Mouse (Mus musculus) brain, adult 2 months (tissue): ENCODE results near the gene Nr3c2.

ENCODE experiments used
- DNase-seq: peaks from one replicate; pipeline ENCODE4 v3.0.0; 2011; ENCODE audit warnings: low read depth, low spot score

Nr3c2 gene

GRCm38 (mm10) chr8:76971761-76972404 lies 72.6 kb downstream of the Nr3c2 start:
- DNase-seq = peak; percentile 62

GRCm38 (mm10) chr8:76972947-76973552 lies 73.8 kb downstream of the Nr3c2 start:
- peak; percentile 73 for DNase-seq

- DNase-seq = no peak
Measured at GRCm38 (mm10) chr8:76977907-76978306, 78.7 kb downstream of the Nr3c2 start.

- no peak for DNase-seq
Measured at GRCm38 (mm10) chr8:76984082-76984481, 84.8 kb downstream of the Nr3c2 start.

- no peak for DNase-seq
Measured at GRCm38 (mm10) chr8:76984851-76985250, 85.6 kb downstream of the Nr3c2 start.

GRCm38 (mm10) chr8:76987876-76988275 lies 88.6 kb downstream of the Nr3c2 start:
- DNase-seq = no peak

GRCm38 (mm10) chr8:76998276-76998675 lies 99.0 kb downstream of the Nr3c2 start:
- no peak for DNase-seq

- peak; percentile 46 for DNase-seq
Measured at GRCm38 (mm10) chr8:77009425-77009824, 110.2 kb downstream of the Nr3c2 start.

GRCm38 (mm10) chr8:77011985-77012384 lies 112.7 kb downstream of the Nr3c2 start:
- DNase-seq = peak; percentile 5

- DNase-seq = no peak
Measured at GRCm38 (mm10) chr8:77012641-77013040, 113.4 kb downstream of the Nr3c2 start.

- no peak for DNase-seq
Measured at GRCm38 (mm10) chr8:77016713-77017112, 117.5 kb downstream of the Nr3c2 start.

GRCm38 (mm10) chr8:77023837-77024710 lies 124.8 kb downstream of the Nr3c2 start:
- no peak for DNase-seq

- peak; percentile 13 for DNase-seq
Measured at GRCm38 (mm10) chr8:77031213-77031612, 132.0 kb downstream of the Nr3c2 start.

GRCm38 (mm10) chr8:77033706-77034464 lies 134.6 kb downstream of the Nr3c2 start:
- no peak for DNase-seq

- DNase-seq = no peak
Measured at GRCm38 (mm10) chr8:77034465-77034829, 135.2 kb downstream of the Nr3c2 start.

GRCm38 (mm10) chr8:77041214-77041613 lies 142.0 kb downstream of the Nr3c2 start:
- no peak for DNase-seq

GRCm38 (mm10) chr8:77044849-77045248 lies 145.6 kb downstream of the Nr3c2 start:
- no peak for DNase-seq

- peak; percentile 10 for DNase-seq
Measured at GRCm38 (mm10) chr8:77045711-77046110, 146.5 kb downstream of the Nr3c2 start.

- peak; percentile 62 for DNase-seq
Measured at GRCm38 (mm10) chr8:77046217-77046616, 147.0 kb downstream of the Nr3c2 start.

- DNase-seq = no peak
Measured at GRCm38 (mm10) chr8:77046731-77047130, 147.5 kb downstream of the Nr3c2 start.

- peak; percentile 61 for DNase-seq
Measured at GRCm38 (mm10) chr8:77051399-77052275, 152.4 kb downstream of the Nr3c2 start.
